Mouse (Mus musculus): ENCODE results near the gene Gm20388. TPM values are rescaled to one million over a fixed set of nuclear protein-coding genes. Genes with fewer than 3 reads are reported as not detected.

The Gm20388 gene
- polyA plus RNA-seq, 1 experiment from 2014 or later = 2.5 TPM

DNA sequence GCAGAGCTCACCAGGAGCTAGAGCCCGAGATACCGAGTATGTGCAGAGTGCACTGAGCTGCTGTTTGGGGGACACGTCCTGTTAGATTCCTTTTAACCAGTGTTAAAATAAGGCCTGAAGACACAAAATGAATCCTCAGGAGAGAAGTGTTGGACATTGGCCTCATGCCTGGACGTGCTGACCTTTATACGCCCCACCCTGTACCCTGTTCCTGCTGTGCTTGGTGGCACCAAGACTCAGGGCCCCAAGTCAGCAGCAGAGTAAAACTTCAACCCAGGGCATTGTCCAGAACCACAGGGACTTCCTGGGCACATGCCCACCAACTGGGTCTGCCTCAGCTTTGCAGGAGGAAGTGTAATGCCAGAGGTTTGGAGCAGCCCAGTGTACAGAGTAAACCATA, 2879.2 kb downstream of the Gm20388 start:
- H3K27ac ChIP-seq = no peak overlapping the region
- peaks cover 67% of the 10 kb centered on the region for H3K36me3 ChIP-seq
- H3K9me3 ChIP-seq (replicated peaks) = no peaks in the 10 kb centered on the region
- no peak overlapping the region for H3K4me3 ChIP-seq
- no peaks in the 10 kb centered on the region for H3K4me1 ChIP-seq
- WGBS = 95% methylated on average over 5 of the region's 5 CpGs
- no peak for DNase-seq (ENCODE audit: low spot score)
- H3K27me3 ChIP-seq (ENCODE audit: low read depth, poor library complexity, severe bottlenecking) = no peaks in the 10 kb centered on the region

- Histone ChIP-seq H3K27me3 (ENCODE audit: low read depth, poor library complexity, severe bottlenecking) (no peaks in the 10 kb centered on the region), H3K9me3 (replicated peaks) (no peaks in the 10 kb centered on the region), H3K36me3 (peaks cover 30% of the 10 kb centered on the region), H3K4me3 (no peak overlapping the region), H3K27ac (no peak overlapping the region), H3K4me1 (no peaks in the 10 kb centered on the region)
- 90% methylated on average over 18 of the region's 18 CpGs for WGBS
- no peak for DNase-seq (ENCODE audit: low spot score)
Measured at GRCm38 (mm10) chr8:122793375-122794174, 2882.9 kb downstream of the Gm20388 start.

- no peaks in the 10 kb centered on the region for H3K27me3 ChIP-seq (ENCODE audit: low read depth, poor library complexity, severe bottlenecking)
- no peak for DNase-seq (ENCODE audit: low spot score)
- no peak overlapping the region for H3K4me3 ChIP-seq
- H3K9me3 ChIP-seq (replicated peaks) = no peaks in the 10 kb centered on the region
- peaks cover 24% of the 10 kb centered on the region for H3K36me3 ChIP-seq
- 84% methylated on average over 5 of the region's 5 CpGs for WGBS
- H3K27ac ChIP-seq = no peak overlapping the region
- no peaks in the 10 kb centered on the region for H3K4me1 ChIP-seq
Measured at GRCm38 (mm10) chr8:122794175-122794454, 2883.5 kb downstream of the Gm20388 start.

DNA sequence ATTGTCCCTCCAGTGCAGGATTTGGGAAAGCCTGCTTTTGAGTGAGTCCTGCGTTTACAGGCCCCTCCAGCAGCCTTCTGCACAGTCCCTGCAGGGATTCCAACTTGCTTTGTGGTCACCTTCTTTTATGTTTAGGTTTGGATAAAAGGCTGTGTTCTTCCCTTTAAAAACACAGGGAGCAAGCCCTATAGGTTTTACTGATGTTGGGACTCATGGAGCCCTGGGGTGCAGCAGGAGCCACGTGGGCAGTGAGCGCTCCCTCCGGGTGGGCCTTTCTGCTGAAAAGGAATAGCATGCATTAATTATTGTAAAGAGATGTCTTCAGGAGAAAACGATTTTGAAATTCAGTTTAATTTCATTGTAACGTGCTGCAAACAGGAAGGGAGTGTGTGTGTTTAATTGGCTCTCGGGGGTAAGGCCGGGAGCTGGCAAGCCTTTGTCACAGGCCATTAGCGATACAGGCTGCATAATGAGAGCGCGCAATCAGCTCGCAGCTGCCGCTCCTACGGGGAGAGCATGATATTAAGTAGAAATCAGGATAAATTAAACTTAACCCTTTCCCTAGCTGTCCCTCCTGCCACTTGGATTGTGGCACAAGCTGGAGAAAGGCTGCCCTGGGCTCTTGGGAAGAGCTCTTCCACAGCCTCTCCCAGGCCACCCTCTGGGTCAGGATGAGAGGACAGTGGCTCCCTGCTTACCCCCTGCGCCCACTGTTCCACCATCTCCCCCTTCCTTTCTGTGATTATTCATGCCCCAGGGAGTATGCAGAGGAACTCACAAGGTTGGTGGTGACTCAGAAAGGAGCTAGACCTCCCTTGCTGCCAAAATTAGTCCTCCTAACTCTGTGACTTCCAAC, 2893.5 kb downstream of the Gm20388 start:
- DNase-seq (ENCODE audit: low spot score) = no peak
- H3K27me3 ChIP-seq (ENCODE audit: low read depth, poor library complexity, severe bottlenecking) = no peaks in the 10 kb centered on the region
- H3K27ac ChIP-seq = peak overlapping the region; percentile 78
- H3K36me3 ChIP-seq = peaks cover 20% of the 10 kb centered on the region
- no peak overlapping the region for H3K4me3 ChIP-seq
- WGBS = 34% methylated on average over 15 of the region's 15 CpGs
- no peaks in the 10 kb centered on the region for H3K9me3 ChIP-seq (replicated peaks)
- peaks cover 58% of the 10 kb centered on the region for H3K4me1 ChIP-seq

GRCm38 (mm10) chr8:122805349-122805748, 2894.7 kb downstream of the Gm20388 start:
- H3K4me1 ChIP-seq = peaks cover 60% of the 10 kb centered on the region

GRCm38 (mm10) chr8:122806956-122807538, 2896.4 kb downstream of the Gm20388 start:
- Histone ChIP-seq H3K36me3 (peaks cover 36% of the 10 kb centered on the region), H3K27ac (no peak overlapping the region; the same call in none of the 2 replicates), H3K27me3 (ENCODE audit: low read depth, poor library complexity, severe bottlenecking) (no peaks in the 10 kb centered on the region), H3K4me1 (peaks cover 77% of the 10 kb centered on the region), H3K9me3 (replicated peaks) (no peaks in the 10 kb centered on the region), H3K4me3 (no peak overlapping the region)
- WGBS = 87% methylated on average over 7 of the region's 7 CpGs
- no peak for DNase-seq (ENCODE audit: low spot score)

More at GRCm38 (mm10) chr8:122805349-122805748, 2894.7 kb downstream of the Gm20388 start:
- no peaks in the 10 kb centered on the region for H3K9me3 ChIP-seq (replicated peaks)
- H3K27ac ChIP-seq = peak overlapping the region; percentile 78
- no peak overlapping the region for H3K4me3 ChIP-seq
- DNase-seq (ENCODE audit: low spot score) = no peak
- 82% methylated on average over 3 of the region's 3 CpGs for WGBS
- H3K27me3 ChIP-seq (ENCODE audit: low read depth, poor library complexity, severe bottlenecking) = no peaks in the 10 kb centered on the region
- peaks cover 22% of the 10 kb centered on the region for H3K36me3 ChIP-seq

DNA sequence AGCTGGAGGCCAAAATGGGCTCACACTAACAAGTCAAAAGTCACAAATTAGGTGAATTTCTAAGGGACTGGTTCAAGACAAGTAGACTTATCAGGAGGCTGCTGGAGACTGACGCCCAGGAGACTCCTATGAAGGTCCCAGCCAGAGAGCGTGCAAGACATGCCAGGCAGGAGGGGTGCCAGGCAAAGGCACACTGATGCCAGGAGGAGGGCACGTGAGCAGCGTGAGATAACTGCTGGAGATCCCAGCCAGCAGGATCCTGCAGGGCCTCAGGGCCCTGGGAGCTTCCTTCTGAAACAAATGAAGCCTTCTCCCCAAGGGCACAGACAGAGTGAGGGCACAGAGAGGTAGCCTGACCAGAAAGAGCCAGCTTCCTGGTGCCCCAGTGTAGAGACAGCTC, 2897.3 kb downstream of the Gm20388 start:
- Histone ChIP-seq H3K4me3 (no peak overlapping the region), H3K27ac (peak overlapping the region; percentile 47; the same call in 1 of the 2 replicates), H3K27me3 (ENCODE audit: low read depth, poor library complexity, severe bottlenecking) (no peaks in the 10 kb centered on the region), H3K9me3 (replicated peaks) (no peaks in the 10 kb centered on the region), H3K36me3 (peaks cover 32% of the 10 kb centered on the region), H3K4me1 (peaks cover 73% of the 10 kb centered on the region)
- 89% methylated on average over 4 of the region's 4 CpGs for WGBS
- DNase-seq (ENCODE audit: low spot score) = no peak

DNA sequence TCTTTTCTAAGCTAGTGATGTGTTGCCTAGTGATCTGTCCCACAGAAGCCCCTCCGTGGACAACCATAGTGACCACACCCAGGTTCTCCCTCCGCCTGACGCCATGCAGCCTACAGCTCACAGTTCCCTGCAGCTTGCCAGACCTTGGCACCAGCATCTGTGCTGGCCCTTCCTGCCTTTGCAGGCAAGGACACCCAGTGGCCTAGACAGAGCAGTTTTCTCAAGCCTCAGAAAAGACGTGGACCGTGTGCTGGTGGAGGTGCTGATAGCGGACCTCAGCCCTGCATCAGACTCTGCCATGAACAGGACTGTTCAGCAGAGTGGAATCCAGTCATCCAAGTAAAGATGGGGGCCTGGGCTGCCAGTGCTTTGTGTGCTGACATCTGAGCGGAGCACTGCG, 2899.7 kb downstream of the Gm20388 start:
- WGBS = 81% methylated on average over 8 of the region's 8 CpGs
- Histone ChIP-seq H3K4me1 (peaks cover 61% of the 10 kb centered on the region), H3K9me3 (replicated peaks) (no peaks in the 10 kb centered on the region), H3K27ac (0 out of 2 replicates have a peak overlapping the region, but pooled peaks have one; percentile 21), H3K36me3 (peaks cover 38% of the 10 kb centered on the region), H3K4me3 (no peak overlapping the region), H3K27me3 (ENCODE audit: low read depth, poor library complexity, severe bottlenecking) (0 out of 2 replicates have a peak, but pooled peaks cover 3% of the 10 kb centered on the region)
- DNase-seq (ENCODE audit: low spot score) = no peak

DNA sequence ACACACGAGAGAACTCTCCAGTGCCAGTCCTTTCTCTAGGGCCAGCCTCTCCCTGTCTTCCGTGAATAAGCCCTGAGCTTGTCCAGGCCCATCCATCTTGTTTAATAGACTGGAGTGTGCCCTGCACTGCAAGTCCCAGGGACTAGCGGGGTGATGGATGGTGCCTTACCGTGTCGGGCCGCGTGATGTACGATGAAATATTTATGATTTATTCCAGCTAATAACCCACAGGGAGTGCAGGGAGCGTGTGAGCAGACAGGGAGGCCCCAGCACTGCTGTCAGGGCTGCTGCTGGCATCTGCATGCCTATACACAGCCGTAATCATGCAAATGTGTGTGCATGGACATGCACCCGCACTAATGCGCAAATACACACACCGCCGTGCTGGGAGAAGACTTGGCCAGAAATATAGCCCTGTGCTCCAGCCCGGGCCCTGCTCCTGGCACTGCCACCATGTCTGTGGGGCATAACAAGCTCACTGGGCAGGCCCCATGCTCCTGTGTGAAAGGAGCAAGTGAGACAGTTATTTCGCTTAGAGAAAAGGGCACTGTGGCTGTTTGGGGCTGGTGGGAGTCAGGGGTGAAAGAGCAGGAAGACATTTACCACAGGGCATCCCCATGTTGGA, 2901.3 kb downstream of the Gm20388 start:
- WGBS = 87% methylated on average over 16 of the region's 16 CpGs
- H3K4me3 ChIP-seq = no peak overlapping the region
- H3K27me3 ChIP-seq (ENCODE audit: low read depth, poor library complexity, severe bottlenecking) = 0 out of 2 replicates have a peak, but pooled peaks cover 3% of the 10 kb centered on the region
- DNase-seq (ENCODE audit: low spot score) = no peak
- no peaks in the 10 kb centered on the region for H3K9me3 ChIP-seq (replicated peaks)
- peaks cover 46% of the 10 kb centered on the region for H3K4me1 ChIP-seq
- H3K36me3 ChIP-seq = peaks cover 38% of the 10 kb centered on the region
- no peak overlapping the region; the same call in 1 of the 2 replicates for H3K27ac ChIP-seq

- Histone ChIP-seq H3K9me3 (replicated peaks) (no peaks in the 10 kb centered on the region), H3K4me3 (no peak overlapping the region), H3K4me1 (peaks cover 42% of the 10 kb centered on the region), H3K27ac (no peak overlapping the region), H3K27me3 (ENCODE audit: low read depth, poor library complexity, severe bottlenecking) (0 out of 2 replicates have a peak, but pooled peaks cover 8% of the 10 kb centered on the region), H3K36me3 (peaks cover 45% of the 10 kb centered on the region)
- 82% methylated on average over 14 of the region's 14 CpGs for WGBS
- no peak for DNase-seq (ENCODE audit: low spot score)
Measured at GRCm38 (mm10) chr8:122812610-122813250, 2902.1 kb downstream of the Gm20388 start.

- Histone ChIP-seq H3K9me3 (replicated peaks) (no peaks in the 10 kb centered on the region), H3K27ac (peak overlapping the region; percentile 62; the same call in 1 of the 2 replicates), H3K4me1 (peaks cover 51% of the 10 kb centered on the region), H3K27me3 (ENCODE audit: low read depth, poor library complexity, severe bottlenecking) (0 out of 2 replicates have a peak, but pooled peaks cover 8% of the 10 kb centered on the region), H3K36me3 (peaks cover 45% of the 10 kb centered on the region), H3K4me3 (no peak overlapping the region)
- WGBS = 48% methylated on average over 7 of the region's 7 CpGs
- no peak for DNase-seq (ENCODE audit: low spot score)
Measured at GRCm38 (mm10) chr8:122814608-122815007, 2904.0 kb downstream of the Gm20388 start.

DNA sequence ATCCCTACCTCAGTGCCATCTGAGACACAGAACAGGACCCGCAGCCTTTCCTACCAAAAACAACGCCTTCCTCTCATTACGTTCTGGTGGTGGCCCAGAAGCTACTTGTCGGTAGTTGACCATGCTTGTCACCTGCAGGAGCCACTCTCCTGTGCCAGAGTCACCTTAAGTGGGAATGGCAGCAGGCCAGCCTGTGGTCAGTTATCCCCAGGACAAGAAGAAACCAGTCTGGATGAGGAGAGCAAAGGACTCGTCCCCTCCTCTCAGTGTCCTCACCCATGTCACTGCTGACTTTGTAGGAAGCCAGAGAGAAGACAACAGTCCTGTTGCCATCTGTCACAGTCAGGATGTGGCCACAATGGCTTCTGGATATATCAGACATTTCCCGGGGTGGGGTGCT, 2906.3 kb downstream of the Gm20388 start:
- no peak overlapping the region for H3K4me3 ChIP-seq
- H3K27me3 ChIP-seq (ENCODE audit: low read depth, poor library complexity, severe bottlenecking) = 0 out of 2 replicates have a peak, but pooled peaks cover 8% of the 10 kb centered on the region
- 94% methylated on average over 6 of the region's 6 CpGs for WGBS
- no peak for DNase-seq (ENCODE audit: low spot score)
- H3K27ac ChIP-seq = no peak overlapping the region
- peaks cover 30% of the 10 kb centered on the region for H3K36me3 ChIP-seq
- no peaks in the 10 kb centered on the region for H3K9me3 ChIP-seq (replicated peaks)
- peaks cover 39% of the 10 kb centered on the region for H3K4me1 ChIP-seq
